Mouse (Mus musculus): Measurements from ENCODE around the gene Rnf38. TPM values are rescaled to one million over a fixed set of nuclear protein-coding genes. Genes with fewer than 3 reads are reported as not detected.

Rnf38 gene
- polyA plus RNA-seq, 1 experiment, result 53.5 TPM

DNA sequence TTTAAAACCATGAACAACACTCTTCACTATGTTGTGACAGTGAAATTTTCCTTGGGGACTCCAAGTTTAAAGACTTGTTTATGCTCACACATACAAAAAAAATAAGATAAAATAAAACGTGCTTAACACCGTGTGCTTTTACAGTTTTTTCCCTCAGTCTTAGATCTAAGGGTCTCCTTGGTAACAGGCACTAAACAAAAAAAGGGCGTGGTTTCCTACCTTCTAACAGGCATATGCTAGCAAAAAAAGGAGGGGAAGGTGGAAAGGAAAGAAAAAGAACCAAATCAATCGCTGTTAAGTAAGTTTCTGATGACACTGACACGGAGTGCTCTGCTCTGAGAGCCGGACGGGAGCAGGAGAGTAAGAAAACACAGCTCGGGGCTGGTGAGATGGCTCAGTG is 73.8 kb downstream of the Rnf38 start:
- no peak for DNase-seq
- H3K4me3 ChIP-seq (replicated peaks; ENCODE audit: insufficient read depth, low read depth, low read length), result no peak overlapping the region
- WGBS, result 82% methylated on average over 8 of the region's 8 CpGs

DNA sequence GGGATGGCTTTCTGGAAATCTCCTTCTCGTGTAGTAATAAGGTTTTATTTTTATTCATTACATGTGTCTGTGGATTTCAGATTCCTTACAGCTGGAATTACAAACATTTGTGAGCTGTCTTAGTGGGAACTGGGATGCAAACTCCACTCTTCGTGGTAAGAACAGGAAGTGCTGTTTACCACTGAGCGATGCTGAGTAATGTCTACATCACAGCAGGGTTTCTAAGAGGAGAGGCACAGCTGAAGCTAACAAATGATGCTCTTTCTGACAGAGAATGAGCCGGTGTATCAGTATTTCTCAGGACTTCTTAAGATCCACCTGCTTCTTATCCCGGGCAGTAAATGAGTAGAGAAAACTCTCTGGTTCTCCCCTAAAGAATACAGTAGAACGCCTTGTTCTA is 77.1 kb downstream of the Rnf38 start:
- 49% methylated on average over 6 of the region's 6 CpGs for WGBS
- no peaks in the 10 kb centered on the region for H3K27me3 ChIP-seq (ENCODE audit: control insufficient read depth, insufficient read depth, low read length)
- no peak overlapping the region for H3K4me3 ChIP-seq (replicated peaks; ENCODE audit: insufficient read depth, low read depth, low read length)
- H3K27ac ChIP-seq (ENCODE audit: insufficient read depth, low read length), result no peak overlapping the region
- TF ChIP-seq POLR2A (IDR thresholded peaks at IDR 0.05; ENCODE audit: borderline replicate concordance, insufficient read depth, low read length), result no peak
- TF ChIP-seq CTCF (IDR thresholded peaks at IDR 0.05; ENCODE audit: borderline replicate concordance, insufficient read depth, low read depth, low read length), result no peak
- H3K4me1 ChIP-seq (ENCODE audit: control insufficient read depth, insufficient read depth, low read length), result 0 out of 2 replicates have a peak, but pooled peaks cover 3% of the 10 kb centered on the region
- no peak for DNase-seq

More for the DNA sequence above, 73.8 kb downstream of the Rnf38 start:
- Histone ChIP-seq H3K27me3 (ENCODE audit: control insufficient read depth, insufficient read depth, low read length) (no peaks in the 10 kb centered on the region), H3K27ac (ENCODE audit: insufficient read depth, low read length) (no peak overlapping the region), H3K4me1 (ENCODE audit: control insufficient read depth, insufficient read depth, low read length) (0 out of 2 replicates have a peak, but pooled peaks cover 3% of the 10 kb centered on the region)
- no peak for TF ChIP-seq POLR2A (IDR thresholded peaks at IDR 0.05; ENCODE audit: borderline replicate concordance, insufficient read depth, low read length)

DNA sequence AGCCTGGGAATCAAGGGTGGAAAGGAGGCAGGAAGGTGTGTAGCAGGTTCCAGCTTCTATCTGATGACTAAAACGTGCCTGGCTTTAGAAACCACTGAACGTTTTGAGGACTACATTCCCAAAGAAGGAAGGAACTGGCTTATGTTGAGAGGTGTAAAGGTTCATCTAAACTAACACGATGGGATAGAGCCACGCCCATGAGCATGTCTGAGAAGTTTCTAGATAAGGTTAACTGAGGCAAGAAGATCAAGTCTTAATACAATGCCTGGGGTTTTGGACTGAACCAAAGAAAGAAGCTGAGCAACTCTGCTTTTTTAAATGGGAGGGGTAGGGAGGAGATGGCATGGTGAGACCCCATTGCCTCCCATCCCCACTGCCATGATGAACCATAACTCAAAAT is 78.7 kb downstream of the Rnf38 start:
- Histone ChIP-seq H3K4me1 (ENCODE audit: control insufficient read depth, insufficient read depth, low read length) (0 out of 2 replicates have a peak, but pooled peaks cover 3% of the 10 kb centered on the region), H3K27me3 (ENCODE audit: control insufficient read depth, insufficient read depth, low read length) (no peaks in the 10 kb centered on the region), H3K4me3 (replicated peaks; ENCODE audit: insufficient read depth, low read depth, low read length) (no peak overlapping the region), H3K27ac (ENCODE audit: insufficient read depth, low read length) (no peak overlapping the region)
- WGBS, result 88% methylated on average over 4 of the region's 4 CpGs
- no peak for TF ChIP-seq POLR2A (IDR thresholded peaks at IDR 0.05; ENCODE audit: borderline replicate concordance, insufficient read depth, low read length)
- TF ChIP-seq CTCF (IDR thresholded peaks at IDR 0.05; ENCODE audit: borderline replicate concordance, insufficient read depth, low read depth, low read length), result no peak
- DNase-seq, result no peak

DNA sequence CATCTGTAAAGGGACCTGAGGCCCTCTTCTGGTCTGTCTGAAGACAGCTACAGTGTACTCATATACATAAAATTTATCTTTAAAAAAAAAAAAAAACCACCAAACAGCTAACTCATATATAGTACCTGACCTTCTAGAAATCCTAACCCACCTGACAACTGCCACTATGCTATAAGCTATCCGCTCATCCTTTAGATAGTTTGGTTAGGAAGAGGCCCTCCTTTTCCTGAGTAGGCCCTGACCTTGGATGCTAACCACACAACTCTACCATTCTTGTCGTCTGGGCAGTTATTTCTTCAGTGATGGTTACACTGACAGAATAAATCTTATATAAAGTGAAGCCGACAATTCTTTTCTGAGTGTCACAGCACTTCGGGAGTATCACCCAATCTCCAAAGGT is 80.7 kb downstream of the Rnf38 start:
- no peak overlapping the region for H3K27ac ChIP-seq (ENCODE audit: insufficient read depth, low read length)
- 91% methylated on average over 4 of the region's 4 CpGs for WGBS
- 0 out of 2 replicates have a peak, but pooled peaks cover 3% of the 10 kb centered on the region for H3K4me1 ChIP-seq (ENCODE audit: control insufficient read depth, insufficient read depth, low read length)
- no peak for DNase-seq
- no peaks in the 10 kb centered on the region for H3K27me3 ChIP-seq (ENCODE audit: control insufficient read depth, insufficient read depth, low read length)
- TF ChIP-seq POLR2A (IDR thresholded peaks at IDR 0.05; ENCODE audit: borderline replicate concordance, insufficient read depth, low read length) (no peak), CTCF (IDR thresholded peaks at IDR 0.05; ENCODE audit: borderline replicate concordance, insufficient read depth, low read depth, low read length) (no peak)
- no peak overlapping the region for H3K4me3 ChIP-seq (replicated peaks; ENCODE audit: insufficient read depth, low read depth, low read length)

DNA sequence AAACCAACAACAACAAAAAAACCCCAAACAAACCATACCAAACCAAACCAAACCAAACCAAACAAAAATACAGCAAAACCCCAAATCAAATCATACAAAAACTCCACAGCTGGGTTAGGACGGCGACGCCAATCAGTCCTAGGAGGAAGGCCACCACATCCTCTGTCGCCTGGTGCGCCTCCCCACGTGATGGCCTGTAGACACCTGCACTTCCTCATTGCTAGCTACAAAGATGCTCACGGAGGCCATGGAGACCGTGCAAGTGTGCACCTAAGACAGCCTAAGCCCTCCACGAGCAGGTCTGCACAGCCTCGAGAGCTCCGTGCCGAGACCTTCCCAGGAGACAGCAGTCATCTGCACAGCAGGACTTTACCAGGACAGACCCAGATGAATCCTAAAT is 106.8 kb downstream of the Rnf38 start:
- Histone ChIP-seq H3K4me1 (ENCODE audit: control insufficient read depth, insufficient read depth, low read length) (no peaks in the 10 kb centered on the region), H3K27me3 (ENCODE audit: control insufficient read depth, insufficient read depth, low read length) (no peaks in the 10 kb centered on the region), H3K27ac (ENCODE audit: insufficient read depth, low read length) (no peak overlapping the region), H3K4me3 (replicated peaks; ENCODE audit: insufficient read depth, low read depth, low read length) (no peak overlapping the region)
- no peak for TF ChIP-seq CTCF (IDR thresholded peaks at IDR 0.05; ENCODE audit: borderline replicate concordance, insufficient read depth, low read depth, low read length)
- TF ChIP-seq POLR2A (IDR thresholded peaks at IDR 0.05; ENCODE audit: borderline replicate concordance, insufficient read depth, low read length), result no peak
- 91% methylated on average over 12 of the region's 12 CpGs for WGBS
- no peak for DNase-seq

DNA sequence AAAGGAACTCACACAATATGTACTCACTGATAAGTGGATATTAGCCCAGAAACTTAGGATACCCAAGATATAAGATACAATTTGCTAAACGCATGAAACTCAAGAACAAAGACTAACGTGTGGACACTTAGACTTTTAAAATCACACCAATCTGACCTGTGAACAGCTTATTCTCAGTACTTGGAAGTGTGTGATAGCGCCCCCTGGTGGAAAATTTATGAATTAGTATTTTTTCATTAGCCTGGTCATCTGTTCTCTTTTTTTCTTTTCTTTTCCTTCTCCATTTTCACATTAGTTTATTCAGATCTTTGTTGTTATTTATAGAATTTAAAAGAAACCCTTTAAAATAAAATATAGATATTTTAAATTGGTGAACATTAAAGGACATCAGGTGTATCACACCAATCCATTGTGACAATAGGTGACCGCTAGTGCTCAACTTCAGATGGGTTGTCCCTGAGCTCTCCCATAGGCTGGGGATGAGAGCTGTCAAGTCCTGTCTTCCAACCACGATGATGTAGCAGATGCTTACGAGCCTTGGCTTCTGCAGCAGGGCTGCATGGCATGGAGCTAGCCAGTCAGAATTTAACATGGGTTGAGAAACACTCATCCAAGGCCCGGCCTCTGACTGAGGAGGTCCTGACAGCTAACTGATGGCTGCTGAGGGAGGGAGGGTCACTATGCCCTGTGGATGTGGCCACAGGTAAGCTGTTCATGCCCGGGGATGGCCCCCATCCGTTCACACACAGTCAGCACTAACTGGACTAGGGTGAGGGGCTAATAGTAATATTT is 114.0 kb downstream of the Rnf38 start:
- no peaks in the 10 kb centered on the region for H3K27me3 ChIP-seq (ENCODE audit: control insufficient read depth, insufficient read depth, low read length)
- 54% methylated on average over 9 of the region's 9 CpGs for WGBS
- H3K4me3 ChIP-seq (replicated peaks; ENCODE audit: insufficient read depth, low read depth, low read length), result no peak overlapping the region
- H3K4me1 ChIP-seq (ENCODE audit: control insufficient read depth, insufficient read depth, low read length), result no peaks in the 10 kb centered on the region
- peak; percentile 21; the same call in 1 of the 2 replicates for TF ChIP-seq CTCF (IDR thresholded peaks at IDR 0.05; ENCODE audit: borderline replicate concordance, insufficient read depth, low read depth, low read length)
- no peak for TF ChIP-seq POLR2A (IDR thresholded peaks at IDR 0.05; ENCODE audit: borderline replicate concordance, insufficient read depth, low read length)
- H3K27ac ChIP-seq (ENCODE audit: insufficient read depth, low read length), result no peak overlapping the region
- peak in 1 of 2 experiments; percentile 40 for DNase-seq

DNA sequence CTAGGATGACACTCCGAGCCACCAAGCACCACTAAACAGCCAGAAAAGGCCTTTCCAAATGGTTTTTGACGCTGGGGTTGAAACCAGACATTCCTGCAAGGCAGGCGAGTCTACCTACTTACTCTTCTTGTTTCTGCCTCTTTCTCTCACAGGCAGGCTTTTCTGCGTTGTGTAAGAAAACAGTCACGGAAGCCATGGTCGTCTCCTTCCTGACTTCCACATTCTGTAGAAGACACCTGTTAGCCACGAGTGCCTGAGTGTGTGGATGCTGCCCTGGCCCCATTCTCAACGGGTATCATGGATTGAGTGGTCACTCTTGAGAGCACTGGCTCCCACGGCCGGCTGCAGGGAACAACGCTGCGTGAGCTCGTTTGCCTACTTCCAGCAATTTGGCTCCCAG is 118.5 kb downstream of the Rnf38 start:
- DNase-seq, result no peak

More for the DNA sequence above, 118.5 kb downstream of the Rnf38 start:
- Histone ChIP-seq H3K27me3 (ENCODE audit: control insufficient read depth, insufficient read depth, low read length) (no peaks in the 10 kb centered on the region), H3K4me3 (replicated peaks; ENCODE audit: insufficient read depth, low read depth, low read length) (no peak overlapping the region), H3K4me1 (ENCODE audit: control insufficient read depth, insufficient read depth, low read length) (no peaks in the 10 kb centered on the region), H3K27ac (ENCODE audit: insufficient read depth, low read length) (no peak overlapping the region)
- TF ChIP-seq CTCF (IDR thresholded peaks at IDR 0.05; ENCODE audit: borderline replicate concordance, insufficient read depth, low read depth, low read length) (no peak), POLR2A (IDR thresholded peaks at IDR 0.05; ENCODE audit: borderline replicate concordance, insufficient read depth, low read length) (no peak)
- 86% methylated on average over 13 of the region's 13 CpGs for WGBS

Data from cerebellum, adult 2 months (tissue).